Mouse (Mus musculus) left cerebral cortex, postnatal 10 days (tissue): ENCODE measurements at regions not wholly inside any gene's neighbourhood (a gene's known extent, or its start where the extent isn't known, plus 50 kb on each side); places are given as distances from the start of the nearest gene placed in this dataset.

Source experiments
- DNase-seq, 2 experiments: peaks; one replicate each; pipeline ENCODE4 v3.0.0; 2021 to 2022; ENCODE audit warnings: low spot score in 2 of 2, mixed read lengths in 1 of 2; ENCODE audit errors: extremely low spot score in 1 of 2
- intact Hi-C: fragments of 180-260 bp; cut with DNase I; formaldehyde crosslinking; loops from one replicate; pipeline ENCODE4 v1.15.1; 2025

DNA sequence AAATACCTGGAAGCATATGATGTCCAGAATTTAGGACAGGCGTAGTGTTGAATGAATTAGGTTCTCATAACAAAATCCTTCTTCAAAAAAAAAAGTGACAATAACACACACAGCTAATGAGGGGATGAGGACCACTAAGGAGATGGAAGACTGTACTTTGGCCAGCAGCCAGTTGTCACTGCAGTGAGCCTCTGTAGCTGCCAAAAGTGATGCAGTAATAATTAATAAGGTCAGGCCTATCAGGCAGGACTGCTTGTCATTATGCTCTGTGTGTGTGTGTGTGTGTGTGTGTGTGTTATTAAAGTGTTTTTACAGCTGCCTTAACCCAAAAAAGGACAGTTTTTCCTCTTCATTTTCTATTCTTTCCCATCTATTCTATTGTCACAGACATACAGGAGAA is 221.3 kb upstream of the Kcnh7 start:
- intact Hi-C loops, result no loop called here
- peak in 1 of 2 experiments; percentile 13 for DNase-seq
